Mouse (Mus musculus) sigmoid colon, adult 10 weeks (tissue): Measurements from ENCODE around the gene Spast. TPM values are rescaled to one million over a fixed set of nuclear protein-coding genes. Genes with fewer than 3 reads are reported as not detected.

Source experiments
- polyA plus RNA-seq: library from polyadenylated mRNA; stranded (reverse); fragments of 350-450 nt; fragmentation: Illumina TruSeq; extraction: RNeasy Lipid Tissue Mini Kit (QIAGEN cat#74804); gene quantifications from one replicate; pipeline ENCODE4 v1.2.3, GENCODE M21; 2014; ENCODE audit warnings: low read depth, low replicate concordance

Spast gene
- polyA plus RNA-seq, result 49.1 TPM

GRCm38 (mm10) chr17:74338937-74339804 is at the start of gene Spast:
TSS of gene Spast (plus strand) at chr17:74338987.

GRCm38 (mm10) chr17:74295026-74295970 is 43.5 kb upstream of the Spast start, which contains the start of gene Memo1:
TSS of gene Memo1 (minus strand) at chr17:74295521.

GRCm38 (mm10) chr17:74323844-74324243 is 14.9 kb upstream of the Spast start, which contains the start of gene Dpy30:
TSS of gene Dpy30 (minus strand) at chr17:74323944.

GRCm38 (mm10) chr17:74395383-74396065 is 56.7 kb downstream of the Spast start, which contains the start of gene Slc30a6:
TSS of gene Slc30a6 (plus strand) at chr17:74395608.

Other genes with a start within 250 kb of the Spast start
- 116 TPM for gene Memo1, start 43.5 kb upstream of the Spast start, polyA plus RNA-seq
- gene Dpy30, start 15.0 kb upstream of the Spast start, polyA plus RNA-seq, result 147 TPM
- 41.8 TPM for gene Slc30a6, start 56.6 kb downstream of the Spast start, polyA plus RNA-seq
- 31.2 TPM for gene Nlrc4, start 120.2 kb downstream of the Spast start, polyA plus RNA-seq
- 357 TPM for gene Yipf4, start 150.5 kb downstream of the Spast start, polyA plus RNA-seq
- 180 TPM for gene Birc6, start 189.3 kb downstream of the Spast start, polyA plus RNA-seq